Mouse (Mus musculus) heart, adult 2 months (tissue): Measurements from ENCODE around the gene Hmx3. TPM values are rescaled to one million over a fixed set of nuclear protein-coding genes. Genes with fewer than 3 reads are reported as not detected.

ENCODE experiments used
- DNase-seq, 2 experiments: peaks; one replicate each; pipeline ENCODE4 v3.0.0; 2021
- H3K27ac ChIP-seq: fragments of 200-600 bp; 2 replicates; pipeline ENCODE4 v1.8.1; 2022
- H3K27me3 ChIP-seq: fragments of 200-500 bp; 2 replicates; pipeline ENCODE4 v1.6.1; 2012; ENCODE audit warnings: mild to moderate bottlenecking, low read length, inconsistent platforms, mixed read lengths; ENCODE audit not compliant: control insufficient read depth, insufficient read depth
- H3K36me3 ChIP-seq: fragments of 200-500 bp; 2 replicates; pipeline ENCODE4 v1.6.1; 2012; ENCODE audit warnings: low read length, inconsistent platforms; ENCODE audit not compliant: control insufficient read depth, insufficient read depth
- H3K4me1 ChIP-seq: fragments of 200-500 bp; 2 replicates; pipeline ENCODE4 v1.6.1; 2011; ENCODE audit warnings: low read length; ENCODE audit not compliant: control insufficient read depth, insufficient read depth
- H3K4me3 ChIP-seq: fragments of 200-600 bp; 2 replicates; pipeline ENCODE4 v1.8.1; 2022
- H3K79me2 ChIP-seq: fragments of 200-500 bp; replicated peaks from 2 replicates; pipeline ENCODE4 v1.6.1; 2012; ENCODE audit warnings: mild to moderate bottlenecking, inconsistent platforms, low read length, moderate library complexity, mixed read lengths; ENCODE audit not compliant: control insufficient read depth, insufficient read depth
- H3K9ac ChIP-seq: fragments of 200-500 bp; 2 replicates; pipeline ENCODE4 v1.6.1; 2012; ENCODE audit warnings: low read depth, mild to moderate bottlenecking, control low read depth, inconsistent platforms, low read length, mixed read lengths
- CTCF ChIP-seq: fragments of 200-600 bp; IDR thresholded peaks from 2 replicates; pipeline ENCODE4 v1.8.1; 2022; ENCODE audit warnings: antibody characterized with exemption, mild to moderate bottlenecking, moderate library complexity
- EP300 ChIP-seq: fragments of 200-500 bp; IDR thresholded peaks from 2 replicates; pipeline ENCODE4 v1.6.1; 2011; ENCODE audit warnings: low read depth, low read length, control low read depth; ENCODE audit not compliant: insufficient read depth
- POLR2A ChIP-seq: fragments of 200-500 bp; IDR thresholded peaks from 2 replicates; pipeline ENCODE4 v1.6.1; 2011; ENCODE audit warnings: mild to moderate bottlenecking, low read depth, low read length, control low read depth; ENCODE audit not compliant: insufficient read depth
- WGBS: fragments of 180-500 bp; shearing (Covaris S2); methylation state at CpG from one replicate; pipeline ENCODE4 v1.1.7; 2018; 5-methylcytosine and 5-hydroxymethylcytosine counted together
- intact Hi-C: fragments of 180-260 bp; cut with DNase I; formaldehyde crosslinking; loops from one replicate; pipeline ENCODE4 v1.15.1; 2025
- polyA plus RNA-seq: library from polyadenylated mRNA; depleted of rRNA; stranded (reverse); fragments of >200 nt; gene quantifications from 2 replicates; pipeline ENCODE4 v1.2.3, GENCODE M21; 2012
- total RNA-seq, 2 experiments: library from RNA; stranded (reverse); gene quantifications; 2 replicates each; pipeline ENCODE4 v1.2.3; 2021

Hmx3 gene
- total and polyA plus RNA-seq, 3 experiments: not detected

DNA sequence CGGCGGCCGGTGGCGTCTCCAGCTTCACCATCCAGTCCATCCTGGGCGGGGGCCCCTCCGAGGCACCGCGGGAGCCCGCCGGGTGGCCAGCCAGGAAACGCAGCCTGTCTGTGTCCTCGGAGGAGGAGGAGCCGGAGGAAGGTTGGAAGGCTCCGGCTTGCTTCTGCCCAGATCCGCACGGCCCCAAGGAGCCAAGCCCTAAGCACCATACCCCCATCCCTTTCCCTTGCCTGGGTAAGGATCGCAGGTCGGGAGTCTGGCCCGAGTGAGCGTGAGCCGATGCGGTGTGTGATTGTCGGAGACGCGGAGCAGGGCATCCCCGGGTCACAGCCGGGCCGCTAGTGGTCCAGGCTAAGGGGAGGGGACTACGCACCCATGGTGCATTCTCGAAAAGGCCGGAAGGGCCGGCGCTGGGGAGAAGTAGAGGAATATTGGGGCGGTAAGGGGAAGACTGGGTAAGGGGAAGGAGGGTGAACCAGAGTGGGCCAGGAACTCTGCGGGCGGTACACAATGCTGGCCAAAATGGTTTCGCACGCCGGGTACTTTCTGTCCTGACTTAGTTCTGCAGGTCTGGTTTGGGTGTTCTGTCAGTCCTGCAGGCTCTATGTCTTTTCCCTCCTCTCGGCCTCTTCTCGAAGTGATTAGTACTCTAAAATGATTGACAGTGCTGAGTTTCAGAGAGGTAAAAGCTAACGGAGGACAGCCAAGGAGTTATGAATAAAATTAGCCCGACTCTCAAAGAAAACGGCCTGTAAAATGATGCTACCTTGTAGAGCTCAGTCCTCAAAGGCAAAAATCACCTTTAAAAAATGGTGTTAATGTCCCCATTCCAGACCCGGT is 11.9 kb downstream of the Hmx3 start:
- Histone ChIP-seq H3K79me2 (no peaks in the 10 kb centered on the region), H3K4me3 (peak overlapping the region; percentile 36), H3K9ac (no peak overlapping the region), H3K27me3 (peaks cover 50% of the 10 kb centered on the region), H3K27ac (no peak overlapping the region), H3K4me1 (peaks cover 2% of the 10 kb centered on the region; the same call in 1 of the 2 replicates), H3K36me3 (no peaks in the 10 kb centered on the region)
- WGBS: 2% methylated on average over 45 of the region's 45 CpGs
- intact Hi-C loops: no loop called here
- TF ChIP-seq POLR2A: no peak
- TF ChIP-seq CTCF: no peak
- TF ChIP-seq EP300: no peak
- peak; percentile 9 to 42 for DNase-seq

DNA sequence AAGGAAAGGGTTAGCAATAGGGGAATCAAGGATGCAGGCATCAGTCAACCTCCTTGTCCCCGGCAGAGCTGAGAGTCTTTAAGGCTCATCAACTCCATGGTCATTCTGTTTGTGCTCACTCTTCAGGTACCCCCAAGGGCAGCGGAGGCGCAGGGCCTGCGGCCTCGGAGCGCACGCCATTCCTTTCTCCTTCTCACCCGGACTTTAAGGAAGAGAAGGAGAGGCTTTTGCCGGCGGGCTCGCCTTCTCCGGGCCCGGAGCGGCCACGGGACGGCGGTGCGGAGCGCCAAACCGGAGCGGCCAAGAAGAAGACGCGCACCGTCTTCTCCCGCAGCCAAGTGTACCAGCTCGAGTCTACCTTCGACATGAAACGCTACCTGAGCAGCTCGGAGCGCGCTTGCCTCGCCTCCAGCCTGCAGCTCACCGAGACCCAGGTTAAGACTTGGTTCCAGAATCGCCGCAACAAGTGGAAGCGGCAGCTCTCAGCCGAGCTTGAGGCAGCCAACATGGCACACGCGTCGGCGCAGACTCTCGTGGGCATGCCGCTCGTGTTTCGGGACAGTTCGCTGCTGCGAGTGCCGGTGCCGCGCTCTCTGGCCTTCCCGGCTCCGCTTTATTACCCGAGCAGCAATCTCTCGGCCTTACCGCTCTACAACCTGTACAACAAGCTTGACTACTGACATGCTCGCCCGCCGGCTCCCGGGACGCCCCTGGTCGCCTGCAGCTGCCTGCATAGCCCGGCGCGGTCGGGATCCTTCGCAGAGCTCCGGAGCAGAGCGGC is 12.8 kb downstream of the Hmx3 start:
- intact Hi-C loops: loop anchor here (1.0 kb wide), 1 partner anchor 11 kb away; no protein-coding TSS in a partner anchor
- 2% methylated on average over 68 of the region's 68 CpGs for WGBS

DNA sequence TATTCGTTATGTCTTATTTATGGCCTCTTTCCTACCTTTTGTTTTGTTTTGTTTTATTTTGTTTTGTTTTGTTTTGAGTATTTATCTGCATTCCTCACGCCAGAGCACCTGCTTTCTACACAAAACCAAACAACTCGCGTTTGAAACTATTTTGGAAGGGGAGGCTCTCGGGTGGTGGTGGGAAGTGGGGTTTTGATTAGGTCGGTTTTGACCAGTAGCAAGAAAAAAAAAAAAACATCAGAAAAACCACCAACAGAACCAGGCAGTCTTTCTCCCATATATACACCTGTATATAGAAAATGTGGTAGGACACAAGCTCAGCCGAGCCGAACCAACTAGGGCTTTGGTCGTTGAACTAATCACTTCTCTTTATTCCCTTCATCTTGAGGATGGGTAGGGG is 13.4 kb downstream of the Hmx3 start:
- peak overlapping the region; percentile 22 for H3K4me3 ChIP-seq
- intact Hi-C loops: loop anchor here (1.0 kb wide), 1 partner anchor 12 kb away; no protein-coding TSS in a partner anchor
- peaks cover 3% of the 10 kb centered on the region for H3K36me3 ChIP-seq
- no peak overlapping the region for H3K27ac ChIP-seq
- 5% methylated on average over 9 of the region's 9 CpGs for WGBS
- TF ChIP-seq EP300: no peak
- TF ChIP-seq POLR2A: no peak
- no peak for TF ChIP-seq CTCF
- H3K27me3 ChIP-seq: peaks cover 45% of the 10 kb centered on the region
- no peaks in the 10 kb centered on the region for H3K79me2 ChIP-seq
- no peak overlapping the region for H3K9ac ChIP-seq
- peaks cover 3% of the 10 kb centered on the region for H3K4me1 ChIP-seq
- DNase-seq: no peak

More for the DNA sequence above, 12.8 kb downstream of the Hmx3 start:
- TF ChIP-seq POLR2A (no peak), CTCF (peak; percentile 21; the same call in 1 of the 2 replicates), EP300 (no peak)
- DNase-seq: peak; percentile 40 to 66
- Histone ChIP-seq H3K4me3 (peak overlapping the region; percentile 22), H3K4me1 (peaks cover 2% of the 10 kb centered on the region; the same call in 1 of the 2 replicates), H3K27ac (no peak overlapping the region), H3K9ac (no peak overlapping the region), H3K27me3 (peaks cover 48% of the 10 kb centered on the region), H3K36me3 (no peaks in the 10 kb centered on the region), H3K79me2 (no peaks in the 10 kb centered on the region)

DNA sequence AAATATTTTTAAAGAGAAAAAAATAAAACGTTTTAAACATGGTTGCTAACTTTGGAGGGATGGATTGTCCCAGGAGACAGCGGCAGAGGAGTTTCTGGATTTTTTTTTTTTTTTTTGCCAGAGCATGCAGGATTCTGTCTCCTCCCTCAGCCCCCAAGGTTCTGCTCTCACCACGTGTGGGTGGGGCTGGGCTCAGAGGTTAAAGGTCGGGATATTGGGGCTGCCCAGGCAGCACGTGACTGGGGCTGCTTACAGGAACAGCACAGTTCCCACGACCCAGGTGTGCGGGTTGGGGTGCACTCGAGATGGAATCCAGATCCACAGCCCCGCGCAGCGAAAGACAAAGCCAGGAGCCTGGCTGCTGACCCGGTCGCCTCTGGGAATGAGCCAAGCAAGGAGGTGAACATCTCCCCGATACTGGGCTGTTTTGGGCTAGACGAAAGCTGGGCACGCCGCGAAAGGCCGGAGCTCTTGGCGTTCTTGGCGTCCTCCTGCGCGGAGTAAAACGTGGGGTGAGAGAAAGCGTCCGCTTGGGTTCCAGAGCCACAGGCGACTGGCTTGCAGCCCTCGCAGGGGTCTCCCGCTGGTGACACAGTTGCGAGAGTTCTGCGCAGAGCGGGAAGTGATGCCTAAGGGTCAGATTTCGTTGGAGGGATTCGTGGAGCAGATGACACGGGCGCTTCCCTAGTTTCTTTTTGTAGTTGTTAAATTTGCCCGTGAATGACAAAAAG is 14.0 kb downstream of the Hmx3 start:
- Histone ChIP-seq H3K27ac (no peak overlapping the region), H3K9ac (no peak overlapping the region), H3K36me3 (peaks cover 6% of the 10 kb centered on the region), H3K27me3 (peaks cover 41% of the 10 kb centered on the region), H3K4me1 (peaks cover 4% of the 10 kb centered on the region), H3K79me2 (no peaks in the 10 kb centered on the region), H3K4me3 (no peak overlapping the region)
- WGBS: 3% methylated on average over 37 of the region's 37 CpGs
- TF ChIP-seq POLR2A (no peak), EP300 (no peak), CTCF (no peak)
- DNase-seq: peak; percentile 30 to 58
- intact Hi-C loops: loop anchor here (1.0 kb wide), 1 partner anchor 12 kb away; no protein-coding TSS in a partner anchor

DNA sequence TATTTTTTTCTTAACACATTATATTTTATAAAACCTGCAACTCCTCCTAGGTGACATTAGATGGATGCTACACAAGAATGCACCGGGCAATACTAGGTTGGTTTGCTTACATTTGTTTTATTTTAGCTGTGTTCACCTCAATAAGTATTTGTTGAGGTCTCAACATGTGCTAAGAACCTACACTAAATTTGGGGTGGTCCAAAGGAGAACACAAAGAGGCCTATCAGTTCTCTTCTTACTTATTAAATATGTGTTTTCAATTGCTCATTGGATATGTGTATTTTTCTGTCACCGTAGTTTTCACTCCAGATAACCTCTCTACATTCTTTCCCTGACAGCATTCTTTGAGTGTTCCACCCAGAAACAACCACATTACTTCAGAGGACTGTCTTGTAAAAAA is 15.1 kb downstream of the Hmx3 start:
- intact Hi-C loops: no loop called here
- 47% methylated on average over 2 of the region's 2 CpGs for WGBS
- H3K27me3 ChIP-seq: peaks cover 33% of the 10 kb centered on the region
- no peak overlapping the region for H3K4me3 ChIP-seq
- no peak overlapping the region for H3K9ac ChIP-seq
- peaks cover 4% of the 10 kb centered on the region for H3K4me1 ChIP-seq
- no peak for DNase-seq
- H3K79me2 ChIP-seq: peaks cover under 1% of the 10 kb centered on the region; the same call in 1 of the 2 replicates
- H3K27ac ChIP-seq: no peak overlapping the region
- H3K36me3 ChIP-seq: peaks cover 6% of the 10 kb centered on the region
- TF ChIP-seq EP300: no peak
- TF ChIP-seq POLR2A: no peak
- TF ChIP-seq CTCF: no peak
